Mouse (Mus musculus) MEL-GATA-1-ER (cell line): Measurements from ENCODE around the gene Plxnc1.

ENCODE experiments used
- DNase-seq: peaks from one replicate; pipeline ENCODE4 v3.0.0-alpha.2; 2012; ENCODE audit warnings: low read depth; ENCODE audit errors: extremely low read depth

Plxnc1 gene

GRCm38 (mm10) chr10:94920526-94920925 is 24.1 kb downstream of the Plxnc1 start:
- DNase-seq, result no peak

GRCm38 (mm10) chr10:94919960-94920359 is 24.7 kb downstream of the Plxnc1 start:
- no peak for DNase-seq

- DNase-seq, result no peak
Measured at GRCm38 (mm10) chr10:94919552-94919951, 25.1 kb downstream of the Plxnc1 start.

- DNase-seq, result no peak
Measured at GRCm38 (mm10) chr10:94918618-94919017, 26.0 kb downstream of the Plxnc1 start.

- DNase-seq, result no peak
Measured at GRCm38 (mm10) chr10:94917990-94918389, 26.6 kb downstream of the Plxnc1 start.

GRCm38 (mm10) chr10:94917354-94917753 is 27.3 kb downstream of the Plxnc1 start:
- no peak for DNase-seq

- DNase-seq, result no peak
Measured at GRCm38 (mm10) chr10:94916610-94917009, 28.0 kb downstream of the Plxnc1 start.

- DNase-seq, result no peak
Measured at GRCm38 (mm10) chr10:94915746-94916145, 28.9 kb downstream of the Plxnc1 start.

- no peak for DNase-seq
Measured at GRCm38 (mm10) chr10:94914081-94914480, 30.6 kb downstream of the Plxnc1 start.

- no peak for DNase-seq
Measured at GRCm38 (mm10) chr10:94913336-94913739, 31.3 kb downstream of the Plxnc1 start.

GRCm38 (mm10) chr10:94912551-94912950 is 32.1 kb downstream of the Plxnc1 start:
- DNase-seq, result no peak

- no peak for DNase-seq
Measured at GRCm38 (mm10) chr10:94911102-94911501, 33.5 kb downstream of the Plxnc1 start.

GRCm38 (mm10) chr10:94910570-94910969 is 34.1 kb downstream of the Plxnc1 start:
- no peak for DNase-seq

GRCm38 (mm10) chr10:94909789-94910188 is 34.8 kb downstream of the Plxnc1 start:
- DNase-seq, result no peak

- peak; percentile 56 for DNase-seq
Measured at GRCm38 (mm10) chr10:94908976-94909717, 35.5 kb downstream of the Plxnc1 start.

GRCm38 (mm10) chr10:94905689-94906473 is 38.8 kb downstream of the Plxnc1 start:
- no peak for DNase-seq

GRCm38 (mm10) chr10:94905219-94905618 is 39.4 kb downstream of the Plxnc1 start:
- no peak for DNase-seq

- DNase-seq, result no peak
Measured at GRCm38 (mm10) chr10:94896950-94897349, 47.7 kb downstream of the Plxnc1 start.

GRCm38 (mm10) chr10:94896311-94896710 is 48.3 kb downstream of the Plxnc1 start:
- DNase-seq, result no peak

- no peak for DNase-seq
Measured at GRCm38 (mm10) chr10:94895876-94896275, 48.8 kb downstream of the Plxnc1 start.

- DNase-seq, result no peak
Measured at GRCm38 (mm10) chr10:94889735-94890134, 54.9 kb downstream of the Plxnc1 start.

- no peak for DNase-seq
Measured at GRCm38 (mm10) chr10:94883216-94883615, 61.4 kb downstream of the Plxnc1 start.

GRCm38 (mm10) chr10:94871506-94871905 is 73.1 kb downstream of the Plxnc1 start:
- DNase-seq, result no peak
